Mouse (Mus musculus): ENCODE measurements around the gene Cyp4f13. TPM values are rescaled to one million over a fixed set of nuclear protein-coding genes. Genes with fewer than 3 reads are reported as not detected.

Cyp4f13 gene
- polyA plus RNA-seq, 1 experiment from 2014 or later = 62.9 TPM

DNA sequence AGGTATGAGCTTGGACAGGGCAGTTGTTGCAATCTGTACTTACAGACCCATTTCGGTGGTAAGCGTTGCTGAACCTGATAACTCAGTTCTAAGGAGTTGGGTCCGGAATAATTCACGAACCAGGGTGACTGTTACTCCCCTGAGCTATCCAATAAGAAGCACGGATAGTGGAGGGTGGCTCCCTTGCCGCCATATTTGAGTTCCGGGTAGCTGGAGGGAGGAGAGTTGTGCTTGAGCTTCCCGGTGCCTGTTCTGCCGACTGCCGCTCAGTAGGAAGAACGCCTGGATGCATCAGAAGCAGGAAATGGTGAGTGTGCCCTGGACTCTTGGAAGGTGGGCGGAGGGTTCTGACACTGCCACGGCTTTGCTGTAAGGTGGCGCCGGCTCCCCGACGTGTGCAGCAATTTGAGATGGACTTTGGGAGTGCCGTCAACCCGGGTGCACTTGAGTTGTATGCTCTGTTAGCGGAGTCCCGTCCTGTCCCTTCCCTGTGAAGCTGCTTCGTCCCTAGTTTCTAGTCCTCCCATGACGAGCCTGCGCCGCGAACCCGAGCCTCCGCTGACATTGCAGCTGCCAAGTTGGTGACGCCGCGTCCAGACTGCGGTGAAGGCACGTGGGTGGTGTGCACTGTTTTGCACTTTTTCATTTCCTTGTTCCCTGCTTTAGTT is 18.6 kb upstream of the Cyp4f13 start, which contains the start of gene Zfp472:
TSS of gene Zfp472 (plus strand) at position 192 of the 668 bp plus-strand sequence.
- TF ChIP-seq CTCF (IDR thresholded peaks at IDR 0.05; ENCODE audit: low read depth) = no peak
- H3K9me3 ChIP-seq (ENCODE audit: control insufficient read depth) = no peaks in the 10 kb centered on the region
- H3K27ac ChIP-seq (ENCODE audit: low read depth, low read length) = peak within 1 kb of the TSS; percentile 95
- peak within 1 kb of the TSS; percentile 74 for H3K4me3 ChIP-seq (ENCODE audit: low read depth, low read length)
- peak; percentile 98 for ATAC-seq
- H3K9ac ChIP-seq (ENCODE audit: low read depth, low read length) = peak within 1 kb of the TSS; percentile 66
- peak within 1 kb of the TSS; percentile 77 for H3K4me2 ChIP-seq (replicated peaks; ENCODE audit: low read depth)
- H3K4me1 ChIP-seq (replicated peaks; ENCODE audit: control insufficient read depth, insufficient read depth, low read length) = 0 out of 2 replicates have a peak, but pooled peaks cover 5% of the 10 kb centered on the region
- no peaks in the 10 kb centered on the region for H3K27me3 ChIP-seq (replicated peaks; ENCODE audit: control insufficient read depth, insufficient read depth, low read length)
- H3K36me3 ChIP-seq (ENCODE audit: control insufficient read depth, insufficient read depth) = no peaks in the 10 kb centered on the region
- WGBS = 0% methylated on average over 33 of the region's 33 CpGs

- TF ChIP-seq CTCF (IDR thresholded peaks at IDR 0.05; ENCODE audit: low read depth) = no peak
- under 1% methylated on average over 14 of the region's 14 CpGs for WGBS
- peak overlapping the region; percentile 77 for H3K4me2 ChIP-seq (replicated peaks; ENCODE audit: low read depth)
- H3K36me3 ChIP-seq (ENCODE audit: control insufficient read depth, insufficient read depth) = no peaks in the 10 kb centered on the region
- H3K27me3 ChIP-seq (replicated peaks; ENCODE audit: control insufficient read depth, insufficient read depth, low read length) = no peaks in the 10 kb centered on the region
- peak overlapping the region; percentile 74 for H3K4me3 ChIP-seq (ENCODE audit: low read depth, low read length)
- H3K27ac ChIP-seq (ENCODE audit: low read depth, low read length) = peak overlapping the region; percentile 95
- ATAC-seq = peak; percentile 40
- H3K4me1 ChIP-seq (replicated peaks; ENCODE audit: control insufficient read depth, insufficient read depth, low read length) = 0 out of 2 replicates have a peak, but pooled peaks cover 5% of the 10 kb centered on the region
- H3K9me3 ChIP-seq (ENCODE audit: control insufficient read depth) = no peaks in the 10 kb centered on the region
- H3K9ac ChIP-seq (ENCODE audit: low read depth, low read length) = peak overlapping the region; percentile 66
These were observed 18.0 kb upstream of the Cyp4f13 start for GRCm38 (mm10) chr17:32965253-32965622.

- Histone ChIP-seq H3K27ac (ENCODE audit: low read depth, low read length) (no peak overlapping the region), H3K9me3 (ENCODE audit: control insufficient read depth) (no peaks in the 10 kb centered on the region), H3K9ac (ENCODE audit: low read depth, low read length) (no peak overlapping the region), H3K36me3 (ENCODE audit: control insufficient read depth, insufficient read depth) (no peaks in the 10 kb centered on the region), H3K4me2 (replicated peaks; ENCODE audit: low read depth) (no peak overlapping the region), H3K4me3 (ENCODE audit: low read depth, low read length) (no peak overlapping the region), H3K27me3 (replicated peaks; ENCODE audit: control insufficient read depth, insufficient read depth, low read length) (no peaks in the 10 kb centered on the region), H3K4me1 (replicated peaks; ENCODE audit: control insufficient read depth, insufficient read depth, low read length) (peaks cover 3% of the 10 kb centered on the region; the same call in 1 of the 2 replicates)
- 25% methylated on average over 16 of the region's 16 CpGs for WGBS
- ATAC-seq = no peak
- TF ChIP-seq CTCF (IDR thresholded peaks at IDR 0.05; ENCODE audit: low read depth) = peak; percentile 94
These were observed 4.2 kb upstream of the Cyp4f13 start for GRCm38 (mm10) chr17:32951441-32951840.

- ATAC-seq = no peak
- Histone ChIP-seq H3K4me2 (replicated peaks; ENCODE audit: low read depth) (no peak overlapping the region), H3K9me3 (ENCODE audit: control insufficient read depth) (no peaks in the 10 kb centered on the region), H3K4me1 (replicated peaks; ENCODE audit: control insufficient read depth, insufficient read depth, low read length) (peaks cover 3% of the 10 kb centered on the region; the same call in 1 of the 2 replicates), H3K27me3 (replicated peaks; ENCODE audit: control insufficient read depth, insufficient read depth, low read length) (no peaks in the 10 kb centered on the region), H3K27ac (ENCODE audit: low read depth, low read length) (no peak overlapping the region), H3K4me3 (ENCODE audit: low read depth, low read length) (no peak overlapping the region), H3K9ac (ENCODE audit: low read depth, low read length) (no peak overlapping the region), H3K36me3 (ENCODE audit: control insufficient read depth, insufficient read depth) (no peaks in the 10 kb centered on the region)
- no peak for TF ChIP-seq CTCF (IDR thresholded peaks at IDR 0.05; ENCODE audit: low read depth)
- 81% methylated on average over 11 of the region's 11 CpGs for WGBS
These were observed 3.8 kb upstream of the Cyp4f13 start for GRCm38 (mm10) chr17:32951006-32951405.

DNA sequence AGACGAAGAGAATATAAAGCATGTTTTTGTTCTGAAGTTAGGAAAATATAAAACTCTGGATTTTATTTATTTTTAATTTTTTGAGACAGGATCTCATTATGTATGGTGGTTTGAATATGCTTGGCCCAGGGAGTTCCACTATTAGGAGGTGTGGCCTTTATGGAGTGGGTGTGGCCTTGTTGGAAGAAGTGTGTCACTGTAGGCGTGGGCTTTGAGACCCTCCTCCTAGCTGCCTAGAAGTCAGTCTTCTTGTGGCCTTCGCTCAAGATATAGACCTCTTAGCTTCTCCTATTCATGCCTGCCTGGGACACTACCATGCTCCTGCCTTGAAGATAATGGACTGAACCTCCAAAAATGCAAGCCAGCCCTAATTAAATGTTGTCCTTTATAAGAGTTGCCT is 2.9 kb upstream of the Cyp4f13 start:
- Histone ChIP-seq H3K27ac (ENCODE audit: low read depth, low read length) (no peak overlapping the region), H3K27me3 (replicated peaks; ENCODE audit: control insufficient read depth, insufficient read depth, low read length) (no peaks in the 10 kb centered on the region), H3K4me2 (replicated peaks; ENCODE audit: low read depth) (no peak overlapping the region), H3K4me1 (replicated peaks; ENCODE audit: control insufficient read depth, insufficient read depth, low read length) (peaks cover 3% of the 10 kb centered on the region), H3K36me3 (ENCODE audit: control insufficient read depth, insufficient read depth) (no peaks in the 10 kb centered on the region), H3K9ac (ENCODE audit: low read depth, low read length) (no peak overlapping the region), H3K9me3 (ENCODE audit: control insufficient read depth) (no peaks in the 10 kb centered on the region), H3K4me3 (ENCODE audit: low read depth, low read length) (no peak overlapping the region)
- TF ChIP-seq CTCF (IDR thresholded peaks at IDR 0.05; ENCODE audit: low read depth) = no peak
- ATAC-seq = no peak
- 90% methylated on average over 3 of the region's 3 CpGs for WGBS

- Histone ChIP-seq H3K9ac (ENCODE audit: low read depth, low read length) (peak overlapping the region; percentile 70), H3K36me3 (ENCODE audit: control insufficient read depth, insufficient read depth) (no peaks in the 10 kb centered on the region), H3K4me3 (ENCODE audit: low read depth, low read length) (peak overlapping the region; percentile 66), H3K9me3 (ENCODE audit: control insufficient read depth) (no peaks in the 10 kb centered on the region), H3K27me3 (replicated peaks; ENCODE audit: control insufficient read depth, insufficient read depth, low read length) (no peaks in the 10 kb centered on the region), H3K4me1 (replicated peaks; ENCODE audit: control insufficient read depth, insufficient read depth, low read length) (peaks cover 3% of the 10 kb centered on the region), H3K27ac (ENCODE audit: low read depth, low read length) (peak overlapping the region; percentile 82), H3K4me2 (replicated peaks; ENCODE audit: low read depth) (peak overlapping the region; percentile 94)
- no peak for TF ChIP-seq CTCF (IDR thresholded peaks at IDR 0.05; ENCODE audit: low read depth)
- 0 out of 2 replicates have a peak, but pooled peaks have one; percentile 1 for ATAC-seq
- whole genome bisulfite sequencing = 32% methylated on average over 9 of the region's 9 CpGs
These were observed 486 bp downstream of the Cyp4f13 start for GRCm38 (mm10) chr17:32946716-32947115.

All from intestine, postnatal 0 days (tissue).